Mouse (Mus musculus) CH12.LX (cell line): ENCODE results near the gene Tnni1. TPM values are rescaled to one million over a fixed set of nuclear protein-coding genes. Genes with fewer than 3 reads are reported as not detected.

Source experiments
- DNase-seq: peaks from one replicate; pipeline ENCODE4 v3.0.0-alpha.2; 2013; ENCODE audit errors: extremely low read depth
- H3K27ac ChIP-seq: 2 replicates; pipeline ENCODE4 v1.5.1; 2012; ENCODE audit warnings: low read depth, mild to moderate bottlenecking, control low read depth, moderate library complexity; ENCODE audit not compliant: insufficient read depth
- H3K27me3 ChIP-seq: replicated peaks from 2 replicates; pipeline ENCODE3; 2012; ENCODE audit warnings: inconsistent platforms
- H3K36me3 ChIP-seq, 2 experiments: replicated peaks in 1 of 2; 2 replicates each; pipeline versions ENCODE3 to v1.6.1; 2012; ENCODE audit warnings: inconsistent platforms in 1 of 2, low read length in 1 of 2, mild to moderate bottlenecking in 1 of 2, mixed read lengths in 1 of 2, moderate library complexity in 1 of 2; ENCODE audit not compliant: control insufficient read depth in 1 of 2, insufficient read depth in 1 of 2
- H3K4me1 ChIP-seq, 2 experiments: 2 replicates each; pipeline ENCODE4 v1.6.1; 2012; ENCODE audit warnings: inconsistent platforms in 1 of 2, moderate library complexity in 1 of 2; ENCODE audit not compliant: insufficient read depth in 2 of 2, control insufficient read depth in 1 of 2
- H3K4me2 ChIP-seq: 2 replicates; pipeline ENCODE4 v1.6.1; 2012; ENCODE audit warnings: low read depth, mild to moderate bottlenecking, control low read depth; ENCODE audit not compliant: poor library complexity, insufficient read depth, severe bottlenecking
- H3K4me3 ChIP-seq, 3 experiments: fragments of 150-350 bp in 1 of 3; sonication (generic) in 1 of 3; replicated peaks in 1 of 3; 2 replicates each; pipeline versions ENCODE3 to v1.5.1; 2011 to 2012; ENCODE audit warnings: low read depth in 2 of 3, low read length in 2 of 3, mild to moderate bottlenecking in 2 of 3, moderate library complexity in 2 of 3, control low read depth in 1 of 3, improper control_type of control experiment in 1 of 3, inconsistent platforms in 1 of 3, mixed read lengths in 1 of 3; ENCODE audit not compliant: poor library complexity in 1 of 3
- H3K79me2 ChIP-seq: replicated peaks from 2 replicates; pipeline ENCODE4 v1.6.1; 2012; ENCODE audit warnings: mild to moderate bottlenecking, moderate library complexity; ENCODE audit not compliant: control insufficient read depth, poor library complexity, insufficient read depth, severe bottlenecking; ENCODE audit errors: extremely low read depth
- H3K9ac ChIP-seq: 2 replicates; pipeline ENCODE4 v1.6.1; 2012; ENCODE audit warnings: low read depth, mild to moderate bottlenecking, control low read depth, moderate library complexity; ENCODE audit not compliant: insufficient read depth
- H3K9me3 ChIP-seq: replicated peaks from 2 replicates; pipeline ENCODE3; 2012; ENCODE audit warnings: low read length, inconsistent platforms, mixed read lengths
- CTCF ChIP-seq, 2 experiments: IDR thresholded peaks in 1 of 2; conservative IDR thresholded peaks in 1 of 2; 2 replicates each; pipeline ENCODE4 v1.5.1; 2011 to 2012; ENCODE audit warnings: low read depth in 2 of 2, low read length in 2 of 2, improper control_type of control experiment in 1 of 2, inconsistent platforms in 1 of 2, mild to moderate bottlenecking in 1 of 2, moderate library complexity in 1 of 2
- ELF1 ChIP-seq: IDR thresholded peaks from 2 replicates; pipeline ENCODE4 v1.6.1; 2014; ENCODE audit warnings: low read depth, mild to moderate bottlenecking, inconsistent platforms, low read length, improper control_type of control experiment
- EP300 ChIP-seq: IDR thresholded peaks from 2 replicates; pipeline ENCODE4 v1.6.1; 2011; ENCODE audit warnings: low read length, improper control_type of control experiment
- GABPA ChIP-seq: IDR thresholded peaks from 2 replicates; pipeline ENCODE4 v1.6.1; 2012; ENCODE audit warnings: low read depth, low read length, improper control_type of control experiment, inconsistent platforms; ENCODE audit not compliant: insufficient replicate concordance
- HCFC1 ChIP-seq: IDR thresholded peaks from 2 replicates; pipeline ENCODE4 v1.6.1; 2012; ENCODE audit warnings: low read depth, mild to moderate bottlenecking, inconsistent platforms, low read length, improper control_type of control experiment
- IRF4 ChIP-seq: IDR thresholded peaks from 2 replicates; pipeline ENCODE4 v1.6.1; 2014; ENCODE audit warnings: low read depth, mild to moderate bottlenecking, inconsistent platforms, low read length, improper control_type of control experiment
- JUND ChIP-seq: conservative IDR thresholded peaks from 2 replicates; pipeline ENCODE4 v1.6.1; 2011; ENCODE audit warnings: low read depth, low read length, improper control_type of control experiment
- KAT2A ChIP-seq: IDR thresholded peaks from 2 replicates; pipeline ENCODE4 v1.6.1; 2012; ENCODE audit warnings: low read length, improper control_type of control experiment, inconsistent platforms; ENCODE audit not compliant: insufficient replicate concordance
- MAFK ChIP-seq: IDR thresholded peaks from 2 replicates; pipeline ENCODE4 v1.6.1; 2011; ENCODE audit warnings: low read length, improper control_type of control experiment; ENCODE audit not compliant: insufficient replicate concordance
- MEF2A ChIP-seq: IDR thresholded peaks from 2 replicates; pipeline ENCODE4 v1.6.1; 2014; ENCODE audit warnings: low read depth, mild to moderate bottlenecking, inconsistent platforms, low read length, improper control_type of control experiment, borderline replicate concordance
- MYC ChIP-seq: IDR thresholded peaks from 2 replicates; pipeline ENCODE4 v1.6.1; 2011; ENCODE audit warnings: low read depth, mild to moderate bottlenecking, improper control_type of control experiment, low read length
- NELFE ChIP-seq: IDR thresholded peaks from 2 replicates; pipeline ENCODE4 v1.6.1; 2011; ENCODE audit warnings: low read depth, low read length, improper control_type of control experiment
- PAX5 ChIP-seq: IDR thresholded peaks from 2 replicates; pipeline ENCODE4 v1.6.1; 2012; ENCODE audit warnings: low read length, inconsistent platforms, mixed read lengths
- SIN3A ChIP-seq: IDR thresholded peaks from 2 replicates; pipeline ENCODE4 v1.6.1; 2012; ENCODE audit warnings: low read length, improper control_type of control experiment, inconsistent platforms
- SMC3 ChIP-seq: IDR thresholded peaks from 2 replicates; pipeline ENCODE4 v1.6.1; 2011; ENCODE audit warnings: low read depth, low read length, improper control_type of control experiment
- TBP ChIP-seq: conservative IDR thresholded peaks from 2 replicates; pipeline ENCODE4 v1.6.1; 2011; ENCODE audit warnings: low read depth, low read length, improper control_type of control experiment
- USF2 ChIP-seq: conservative IDR thresholded peaks from 2 replicates; pipeline ENCODE4 v1.6.1; 2011; ENCODE audit warnings: low read depth, low read length, improper control_type of control experiment
- ZMIZ1 ChIP-seq: IDR thresholded peaks from 2 replicates; pipeline ENCODE4 v1.6.1; 2012; ENCODE audit warnings: low read depth, mild to moderate bottlenecking, inconsistent platforms, low read length, improper control_type of control experiment
- dilution Hi-C: fragments of 300-500 bp; cut with MboI; formaldehyde crosslinking; loops from 2 replicates; pipeline ENCODE4 v1.14.3; 2020; ENCODE audit warnings: low sequenced_read_pairs; ENCODE audit not compliant: extremely low pct_unique_long_range_greater_than_20kb, extremely low pct_ligation_motif_present
- in situ Hi-C: fragments of 300-500 bp; cut with MboI; formaldehyde crosslinking; loops from 3 replicates; pipeline ENCODE4 v1.14.3; 2019; ENCODE audit warnings: low sequenced_read_pairs, low pct_ligation_motif_present, low pct_unique_long_range_greater_than_20kb, mixed read lengths
- polyA plus RNA-seq: library from polyadenylated mRNA; unstranded; fragments of >175 nt; gene quantifications from 2 replicates; pipeline ENCODE4 v1.2.1, GENCODE M21; 2012; ENCODE audit warnings: low read depth; ENCODE audit not compliant: insufficient read length
- total RNA-seq, 2 experiments: library from RNA; depleted of rRNA; stranded (reverse); fragments of 300-350 nt in 1 of 2; fragments of >200 nt in 1 of 2; gene quantifications; 2 replicates each; pipeline ENCODE4 v1.2.3; 2012 to 2014

Gene Tnni1
- total and polyA plus RNA-seq, 3 experiments: 1.6 to 6.9 (median 4.2) TPM

DNA sequence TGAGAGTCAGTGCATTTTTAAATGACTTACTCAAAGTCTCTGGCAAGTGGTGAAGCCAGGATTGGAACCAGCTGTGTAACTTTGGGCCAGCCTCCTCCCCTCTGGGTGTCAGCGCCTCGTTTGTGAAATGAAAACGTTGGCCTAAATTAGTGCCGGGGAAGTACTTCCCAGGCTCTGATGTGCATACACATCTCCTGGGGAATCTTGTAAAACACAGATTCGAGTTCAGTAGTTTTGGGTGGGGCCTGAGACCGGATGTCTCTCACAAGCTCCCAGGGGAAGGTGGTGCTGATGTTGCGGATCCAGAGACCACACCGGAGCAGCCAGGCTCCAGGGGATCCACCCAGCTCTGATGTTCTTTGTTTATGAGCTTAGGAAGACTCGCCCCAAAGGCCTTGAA lies 23.9 kb upstream of the Tnni1 start (continued):
- peak; percentile 84 for TF ChIP-seq MEF2A
- no peak for TF ChIP-seq HCFC1
- TF ChIP-seq USF2: no peak
- TF ChIP-seq, all 38 proteins: peak for 12

DNA sequence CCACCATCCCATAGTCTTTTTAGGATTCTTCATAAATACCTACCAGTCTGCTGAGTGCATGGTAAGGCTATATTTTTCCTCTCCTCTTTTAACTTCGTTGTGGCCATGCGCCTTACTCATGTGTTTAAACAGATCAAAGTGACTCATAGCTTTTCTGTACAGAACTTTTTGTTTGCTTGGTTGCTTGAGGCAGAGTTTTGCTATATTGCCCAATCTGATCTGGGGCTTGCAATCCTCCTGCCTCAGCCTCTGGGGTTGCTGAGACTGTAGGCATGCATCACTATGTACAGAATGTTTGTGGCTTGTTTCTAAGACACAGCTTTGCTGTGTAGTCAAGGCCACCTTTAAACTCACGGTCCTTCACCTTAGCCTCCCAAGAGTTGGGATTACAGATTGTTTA lies 23.3 kb upstream of the Tnni1 start:
- in situ Hi-C loops: loop anchor here (5.0 kb wide), 1 partner anchor 34 kb away; the partner anchor contains the start of gene Csrp1

DNA sequence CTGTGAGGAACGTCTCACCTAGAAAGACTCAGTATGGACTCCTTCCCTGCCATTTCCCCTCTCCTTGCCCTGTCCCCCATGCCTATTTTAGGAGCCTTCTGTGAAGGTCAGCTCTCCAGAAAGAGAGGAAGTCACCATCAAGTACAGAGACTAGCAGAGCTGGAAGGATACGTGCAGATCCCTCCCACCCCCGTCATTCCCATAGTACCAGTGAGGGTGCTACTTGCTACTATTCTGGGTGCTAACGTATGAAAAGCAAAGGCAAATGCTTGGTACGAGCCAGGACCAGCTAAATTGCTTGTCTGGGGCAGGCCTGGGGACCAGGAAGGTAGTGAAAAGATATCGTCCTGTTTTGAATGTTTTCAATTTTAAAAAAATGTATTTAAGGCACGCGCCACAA lies 21.9 kb upstream of the Tnni1 start:
- TF ChIP-seq MYC (no peak), EP300 (no peak), TBP (no peak), CTCF (conservative IDR thresholded peaks at IDR 0.05 in 1 of 2, IDR thresholded peaks at IDR 0.05 in 1 of 2; ENCODE audit: low read depth in 2 of 2, low read length in 2 of 2) (no peak)
- H3K27ac ChIP-seq: no peak overlapping the region
- H3K4me2 ChIP-seq: no peak overlapping the region
- DNase-seq: no peak
- no peaks in the 10 kb centered on the region for H3K9me3 ChIP-seq
- H3K9ac ChIP-seq: no peak overlapping the region
- dilution Hi-C loops: no loop called here
- peaks cover 0 to under 1% of the 10 kb centered on the region in 2 experiments for H3K36me3 ChIP-seq
- peaks cover 23 to 58% of the 10 kb centered on the region in 2 experiments for H3K4me1 ChIP-seq
- peaks cover 4% of the 10 kb centered on the region for H3K27me3 ChIP-seq
- H3K4me3 ChIP-seq: no peak overlapping the region
- H3K79me2 ChIP-seq: no peaks in the 10 kb centered on the region
- in situ Hi-C loops: loop anchor here (5.0 kb wide), 1 partner anchor 35 kb away; the partner anchor contains the start of gene Csrp1

More for the DNA sequence above, 23.3 kb upstream of the Tnni1 start:
- peaks cover 20 to 56% of the 10 kb centered on the region in 2 experiments for H3K4me1 ChIP-seq
- H3K27me3 ChIP-seq: peaks cover 4% of the 10 kb centered on the region
- TF ChIP-seq IRF4 (no peak), GABPA (no peak), KAT2A (no peak), CTCF (conservative IDR thresholded peaks at IDR 0.05 in 1 of 2, IDR thresholded peaks at IDR 0.05 in 1 of 2; ENCODE audit: low read depth in 2 of 2, low read length in 2 of 2) (no peak), PAX5 (no peak), MAFK (no peak), NELFE (no peak), SIN3A (no peak), SMC3 (no peak), ZMIZ1 (no peak), JUND (no peak), EP300 (no peak), ELF1 (no peak)
- no peaks in the 10 kb centered on the region for H3K9me3 ChIP-seq
- DNase-seq: no peak
- H3K4me3 ChIP-seq: no peak overlapping the region
- dilution Hi-C loops: no loop called here
- no peak overlapping the region; the same call in 1 of the 2 replicates for H3K9ac ChIP-seq
- no peak overlapping the region for H3K27ac ChIP-seq
- no peaks in the 10 kb centered on the region for H3K79me2 ChIP-seq
- peak overlapping the region; percentile 39; the same call in 1 of the 2 replicates for H3K4me2 ChIP-seq
- peaks cover 4 to 13% of the 10 kb centered on the region in 2 experiments for H3K36me3 ChIP-seq
